Mouse (Mus musculus) hindlimb bud, embryonic 11.5 days (tissue): ENCODE data around the gene Plbd2.

ENCODE experiments used
- DNase-seq: peaks from one replicate; pipeline ENCODE4 v3.0.0-alpha.2; 2012; ENCODE audit warnings: low read depth, low spot score; ENCODE audit errors: extremely low spot score

Gene Plbd2

GRCm38 (mm10) chr5:120503144-120503795 lies at the start of gene Plbd2:
TSS of gene Plbd2 (minus strand) at chr5:120503625.
- peak; percentile 31 for DNase-seq

- DNase-seq = no peak
Measured at GRCm38 (mm10) chr5:120550673-120551072, 47.2 kb upstream of the Plbd2 start.

GRCm38 (mm10) chr5:120550137-120550536 lies 46.7 kb upstream of the Plbd2 start:
- no peak for DNase-seq

GRCm38 (mm10) chr5:120548236-120548850 lies 44.9 kb upstream of the Plbd2 start:
- no peak for DNase-seq

- no peak for DNase-seq
Measured at GRCm38 (mm10) chr5:120536632-120537031, 33.2 kb upstream of the Plbd2 start.

- no peak for DNase-seq
Measured at GRCm38 (mm10) chr5:120536046-120536445, 32.6 kb upstream of the Plbd2 start.

GRCm38 (mm10) chr5:120534686-120535075 lies 31.3 kb upstream of the Plbd2 start:
- no peak for DNase-seq

- DNase-seq = peak; percentile 5
Measured at GRCm38 (mm10) chr5:120534071-120534685, 30.8 kb upstream of the Plbd2 start.

- no peak for DNase-seq
Measured at GRCm38 (mm10) chr5:120531631-120532030, 28.2 kb upstream of the Plbd2 start.

- DNase-seq = no peak
Measured at GRCm38 (mm10) chr5:120527296-120527964, 24.0 kb upstream of the Plbd2 start.

- no peak for DNase-seq
Measured at GRCm38 (mm10) chr5:120526311-120526710, 22.9 kb upstream of the Plbd2 start.

GRCm38 (mm10) chr5:120525737-120526136 lies 22.3 kb upstream of the Plbd2 start:
- DNase-seq = no peak

- DNase-seq = no peak
Measured at GRCm38 (mm10) chr5:120524736-120525135, 21.3 kb upstream of the Plbd2 start.

GRCm38 (mm10) chr5:120522649-120523048 lies 19.2 kb upstream of the Plbd2 start:
- no peak for DNase-seq

GRCm38 (mm10) chr5:120517552-120517951 lies 14.1 kb upstream of the Plbd2 start:
- DNase-seq = no peak

- no peak for DNase-seq
Measured at GRCm38 (mm10) chr5:120516221-120516984, 13.0 kb upstream of the Plbd2 start.

- DNase-seq = no peak
Measured at GRCm38 (mm10) chr5:120515451-120515850, 12.0 kb upstream of the Plbd2 start.

- no peak for DNase-seq
Measured at GRCm38 (mm10) chr5:120514754-120515153, 11.3 kb upstream of the Plbd2 start.

GRCm38 (mm10) chr5:120514031-120514677 lies 10.7 kb upstream of the Plbd2 start:
- no peak for DNase-seq

- no peak for DNase-seq
Measured at GRCm38 (mm10) chr5:120512911-120513555, 9.6 kb upstream of the Plbd2 start.
